Mouse (Mus musculus) liver, embryonic 14.5 days (tissue): Measurements from ENCODE around the gene Adgrg7.
A peak's percentile ranks its signal among the peaks of the same experiment; 100 is the strongest.

ENCODE experiments used
- CTCF ChIP-seq: IDR thresholded peaks from 2 replicates; pipeline ENCODE4 v1.5.1; 2016; ENCODE audit warnings: antibody characterized with exemption, low read depth, control low read depth
- EP300 ChIP-seq: IDR thresholded peaks from 2 replicates; pipeline ENCODE4 v1.6.1; 2016; ENCODE audit warnings: antibody characterized with exemption, low read depth

DNA sequence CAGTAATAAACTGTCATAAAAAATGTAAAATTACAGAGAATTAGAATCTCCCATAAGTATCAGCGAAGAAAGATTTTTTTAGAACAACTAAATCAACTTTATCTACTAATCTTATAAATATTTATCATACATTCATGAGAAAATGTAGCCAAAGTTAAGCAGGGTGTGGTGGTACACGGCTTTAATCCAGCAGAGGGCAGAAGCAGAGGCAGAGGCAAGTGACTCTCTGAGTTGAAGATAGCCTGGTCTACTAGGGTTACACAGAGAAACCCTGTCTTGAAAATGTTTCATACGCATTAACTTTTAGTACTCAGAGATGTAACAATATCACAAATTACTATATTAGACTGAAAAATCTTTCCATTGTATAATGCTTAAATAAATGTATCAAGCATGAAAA is 89.9 kb downstream of the Adgrg7 start:
- TF ChIP-seq CTCF: peak; percentile 25; the same call in 1 of the 2 replicates
- TF ChIP-seq EP300: no peak
